Mouse (Mus musculus) hindbrain, embryonic 16.5 days (tissue): ENCODE measurements at regions not wholly inside any gene's neighbourhood (a gene's known extent, or its start where the extent isn't known, plus 50 kb on each side); places are given as distances from the start of the nearest gene placed in this dataset.

Source experiments
- ATAC-seq: fragments of 200-750 bp; cut with Nextera tagmentation; 2 replicates; pipeline ENCODE4 v1.8.0; 2017; ENCODE audit warnings: moderate TSS enrichment, moderate library complexity
- H3K27ac ChIP-seq: fragments of 300-500 bp; sonication (generic); 2 replicates; pipeline ENCODE4 v1.5.1; 2014; ENCODE audit warnings: low read depth, mild to moderate bottlenecking, control low read depth, low read length, moderate library complexity
- H3K27me3 ChIP-seq: fragments of 300-500 bp; sonication (generic); replicated peaks from 2 replicates; pipeline ENCODE4 v1.6.1; 2014; ENCODE audit warnings: low read length; ENCODE audit not compliant: control insufficient read depth, insufficient read depth
- H3K36me3 ChIP-seq: fragments of 300-500 bp; sonication (generic); 2 replicates; pipeline ENCODE4 v1.6.1; 2014; ENCODE audit warnings: mild to moderate bottlenecking, low read length, moderate library complexity, mixed read lengths; ENCODE audit not compliant: control insufficient read depth, insufficient read depth
- H3K4me1 ChIP-seq: fragments of 300-500 bp; sonication (generic); 2 replicates; pipeline ENCODE4 v1.6.1; 2014; ENCODE audit warnings: low read depth, low read length; ENCODE audit not compliant: control insufficient read depth, insufficient read depth
- H3K4me2 ChIP-seq: fragments of 300-500 bp; sonication (generic); 2 replicates; pipeline ENCODE4 v1.6.1; 2014; ENCODE audit warnings: mild to moderate bottlenecking, low read length, control low read depth, moderate library complexity
- H3K4me3 ChIP-seq: fragments of 300-500 bp; sonication (generic); 2 replicates; pipeline ENCODE4 v1.5.1; 2014; ENCODE audit warnings: mild to moderate bottlenecking, low read length, control low read depth, moderate library complexity
- H3K9ac ChIP-seq: fragments of 300-500 bp; sonication (generic); 2 replicates; pipeline ENCODE4 v1.6.1; 2014; ENCODE audit warnings: low read depth, mild to moderate bottlenecking, control low read depth, low read length, moderate library complexity
- H3K9me3 ChIP-seq: fragments of 300-500 bp; sonication (generic); 2 replicates; pipeline ENCODE4 v1.6.1; 2014; ENCODE audit warnings: mild to moderate bottlenecking, low read length, moderate library complexity; ENCODE audit not compliant: control insufficient read depth
- WGBS: fragments of 180-500 bp; shearing (Covaris S2); extraction: QIAGEN DNeasy Blood & Tissue Kit; methylation state at CpG from one replicate; pipeline ENCODE4 v1.1.7; 2014; 5-methylcytosine and 5-hydroxymethylcytosine counted together

GRCm38 (mm10) chr7:117939618-117940017, 176.4 kb downstream of the Rps15a start:
- Histone ChIP-seq H3K4me3 (no peak overlapping the region), H3K36me3 (no peaks in the 10 kb centered on the region), H3K27me3 (no peaks in the 10 kb centered on the region), H3K4me1 (no peaks in the 10 kb centered on the region), H3K4me2 (no peak overlapping the region), H3K9ac (no peak overlapping the region), H3K9me3 (no peaks in the 10 kb centered on the region), H3K27ac (no peak overlapping the region)
- no peak for ATAC-seq
- 67% methylated on average over 7 of the region's 7 CpGs for WGBS

GRCm38 (mm10) chr7:117934908-117935307, 181.1 kb downstream of the Rps15a start:
- H3K36me3 ChIP-seq, result no peaks in the 10 kb centered on the region
- no peak overlapping the region for H3K4me2 ChIP-seq
- H3K9me3 ChIP-seq, result no peaks in the 10 kb centered on the region
- no peak for ATAC-seq
- no peaks in the 10 kb centered on the region for H3K27me3 ChIP-seq
- H3K27ac ChIP-seq, result no peak overlapping the region
- 72% methylated on average over 3 of the region's 3 CpGs for WGBS
- H3K4me3 ChIP-seq, result no peak overlapping the region
- no peak overlapping the region for H3K9ac ChIP-seq
- H3K4me1 ChIP-seq, result no peaks in the 10 kb centered on the region

- Histone ChIP-seq H3K4me1 (no peaks in the 10 kb centered on the region), H3K36me3 (no peaks in the 10 kb centered on the region), H3K4me3 (no peak overlapping the region), H3K9me3 (no peaks in the 10 kb centered on the region), H3K4me2 (no peak overlapping the region), H3K27ac (no peak overlapping the region), H3K27me3 (no peaks in the 10 kb centered on the region), H3K9ac (no peak overlapping the region)
- no peak for ATAC-seq
- WGBS, result 69% methylated on average over 12 of the region's 12 CpGs
These were observed 184.6 kb downstream of the Rps15a start for GRCm38 (mm10) chr7:117931234-117931895.

GRCm38 (mm10) chr7:117930392-117930791, 185.6 kb downstream of the Rps15a start:
- Histone ChIP-seq H3K9me3 (no peaks in the 10 kb centered on the region), H3K4me1 (no peaks in the 10 kb centered on the region), H3K36me3 (no peaks in the 10 kb centered on the region), H3K27ac (no peak overlapping the region), H3K27me3 (no peaks in the 10 kb centered on the region), H3K9ac (no peak overlapping the region), H3K4me3 (no peak overlapping the region), H3K4me2 (no peak overlapping the region)
- WGBS, result 66% methylated on average over 9 of the region's 9 CpGs
- ATAC-seq, result no peak

- H3K36me3 ChIP-seq, result no peaks in the 10 kb centered on the region
- 53% methylated on average over 1 of the region's 1 CpGs for WGBS
- no peaks in the 10 kb centered on the region for H3K27me3 ChIP-seq
- H3K4me1 ChIP-seq, result no peaks in the 10 kb centered on the region
- no peak overlapping the region for H3K9ac ChIP-seq
- no peak overlapping the region for H3K27ac ChIP-seq
- no peak overlapping the region for H3K4me3 ChIP-seq
- no peak for ATAC-seq
- no peak overlapping the region for H3K4me2 ChIP-seq
- no peaks in the 10 kb centered on the region for H3K9me3 ChIP-seq
These were observed 189.6 kb downstream of the Rps15a start for GRCm38 (mm10) chr7:117926396-117926795.

GRCm38 (mm10) chr7:117922270-117922669, 193.7 kb downstream of the Rps15a start:
- Histone ChIP-seq H3K4me1 (no peaks in the 10 kb centered on the region), H3K9me3 (no peaks in the 10 kb centered on the region), H3K36me3 (no peaks in the 10 kb centered on the region), H3K9ac (no peak overlapping the region), H3K4me3 (no peak overlapping the region), H3K4me2 (no peak overlapping the region), H3K27ac (no peak overlapping the region), H3K27me3 (no peaks in the 10 kb centered on the region)
- ATAC-seq, result no peak

- no peaks in the 10 kb centered on the region for H3K27me3 ChIP-seq
- no peaks in the 10 kb centered on the region for H3K9me3 ChIP-seq
- H3K4me2 ChIP-seq, result no peak overlapping the region
- H3K9ac ChIP-seq, result no peak overlapping the region
- no peaks in the 10 kb centered on the region for H3K36me3 ChIP-seq
- no peaks in the 10 kb centered on the region for H3K4me1 ChIP-seq
- no peak for ATAC-seq
- no peak overlapping the region for H3K4me3 ChIP-seq
- no peak overlapping the region for H3K27ac ChIP-seq
- WGBS, result 91% methylated on average over 10 of the region's 10 CpGs
These were observed 197.6 kb downstream of the Rps15a start for GRCm38 (mm10) chr7:117918206-117918995.

- Histone ChIP-seq H3K4me3 (no peak overlapping the region), H3K36me3 (no peaks in the 10 kb centered on the region), H3K27me3 (no peaks in the 10 kb centered on the region), H3K4me2 (no peak overlapping the region), H3K9me3 (no peaks in the 10 kb centered on the region), H3K4me1 (no peaks in the 10 kb centered on the region), H3K27ac (no peak overlapping the region), H3K9ac (no peak overlapping the region)
- no peak for ATAC-seq
- WGBS, result 91% methylated on average over 6 of the region's 6 CpGs
These were observed 199.1 kb downstream of the Rps15a start for GRCm38 (mm10) chr7:117916915-117917314.

GRCm38 (mm10) chr7:117912453-117912852, 203.5 kb downstream of the Rps15a start:
- H3K27ac ChIP-seq, result no peak overlapping the region
- WGBS, result 91% methylated on average over 3 of the region's 3 CpGs
- H3K4me1 ChIP-seq, result no peaks in the 10 kb centered on the region
- H3K4me3 ChIP-seq, result no peak overlapping the region
- H3K9ac ChIP-seq, result no peak overlapping the region
- ATAC-seq, result no peak
- no peaks in the 10 kb centered on the region for H3K36me3 ChIP-seq
- no peak overlapping the region for H3K4me2 ChIP-seq
- H3K27me3 ChIP-seq, result no peaks in the 10 kb centered on the region
- no peaks in the 10 kb centered on the region for H3K9me3 ChIP-seq
